Mouse (Mus musculus) megakaryocyte, adult 5-6 weeks (primary cell): ENCODE data around the gene 4933430I17Rik. TPM values are rescaled to one million over a fixed set of nuclear protein-coding genes. Genes with fewer than 3 reads are reported as not detected.
"Not testable (repeated sequence)": the region's sequence is repeated elsewhere in the genome, so short reads cannot be mapped to it uniquely, and the experiment has no call there.

ENCODE experiments used
- ATAC-seq: 2 replicates; pipeline ENCODE4 v1.8.0; 2016; ENCODE audit warnings: mild to moderate bottlenecking, inconsistent platforms; ENCODE audit not compliant: poor library complexity, severe bottlenecking
- total RNA-seq, 2 experiments: library from RNA; stranded (forward) in 1 of 2; stranded (reverse) in 1 of 2; fragments of 153-499, 151-499 nt in 1 of 2; fragments of 221-1000, 200-1000 nt in 1 of 2; gene quantifications; 2 replicates each; pipeline versions ENCODE4 v1.2.3 to v1.2.4; 2015 to 2017

Gene 4933430I17Rik
- total RNA-seq (2015), result 0.31 TPM in 1 of 2 replicates, not detected in the other
- 0.26 TPM in 1 of 2 replicates, not detected in the other for total RNA-seq (2017)

- peak; percentile 98 for ATAC-seq
Measured at GRCm38 (mm10) chr4:62524651-62525488, at the start of gene 4933430I17Rik, which contains the start of gene Pole3. 4933430I17Rik (plus strand) TSS chr4:62525369. Pole3 (minus strand) TSS chr4:62525068.

GRCm38 (mm10) chr4:62475793-62476192, 49.4 kb upstream of the 4933430I17Rik start:
- ATAC-seq, result no peak

GRCm38 (mm10) chr4:62477542-62478244, 47.5 kb upstream of the 4933430I17Rik start:
- no peak for ATAC-seq

GRCm38 (mm10) chr4:62479593-62479936, 45.6 kb upstream of the 4933430I17Rik start:
- not testable (repeated sequence) for ATAC-seq

GRCm38 (mm10) chr4:62479937-62480708, 45.0 kb upstream of the 4933430I17Rik start, which contains the start of gene Bspry:
Bspry (plus strand) TSS chr4:62480053.
- ATAC-seq, result peak; percentile 63

- ATAC-seq, result peak; percentile 77
Measured at GRCm38 (mm10) chr4:62480709-62481605, 44.2 kb upstream of the 4933430I17Rik start.

- no peak for ATAC-seq
Measured at GRCm38 (mm10) chr4:62484928-62485327, 40.2 kb upstream of the 4933430I17Rik start.

GRCm38 (mm10) chr4:62485450-62486161, 39.6 kb upstream of the 4933430I17Rik start:
- ATAC-seq, result no peak

GRCm38 (mm10) chr4:62486162-62486696, 38.9 kb upstream of the 4933430I17Rik start:
- no peak for ATAC-seq

GRCm38 (mm10) chr4:62487172-62487571, 38.0 kb upstream of the 4933430I17Rik start:
- ATAC-seq, result no peak

GRCm38 (mm10) chr4:62487914-62488313, 37.3 kb upstream of the 4933430I17Rik start:
- no peak for ATAC-seq

GRCm38 (mm10) chr4:62492682-62493081, 32.5 kb upstream of the 4933430I17Rik start:
- no peak for ATAC-seq

- ATAC-seq, result no peak
Measured at GRCm38 (mm10) chr4:62494230-62494629, 30.9 kb upstream of the 4933430I17Rik start.

GRCm38 (mm10) chr4:62495946-62496345, 29.2 kb upstream of the 4933430I17Rik start:
- ATAC-seq, result no peak

- no peak for ATAC-seq
Measured at GRCm38 (mm10) chr4:62496815-62497214, 28.4 kb upstream of the 4933430I17Rik start.

GRCm38 (mm10) chr4:62500799-62501198, 24.4 kb upstream of the 4933430I17Rik start:
- no peak for ATAC-seq

- no peak; the same call in 1 of the 2 replicates for ATAC-seq
Measured at GRCm38 (mm10) chr4:62501534-62501933, 23.6 kb upstream of the 4933430I17Rik start.

GRCm38 (mm10) chr4:62501964-62502732, 23.0 kb upstream of the 4933430I17Rik start:
- peak; percentile 97 for ATAC-seq
